Mouse (Mus musculus) forebrain, embryonic 10.5 days (tissue): ENCODE data around the gene Galnt18. TPM values are rescaled to one million over a fixed set of nuclear protein-coding genes. Genes with fewer than 3 reads are reported as not detected.
A peak's percentile ranks its signal among the peaks of the same experiment; 100 is the strongest.

ENCODE experiments used
- DNase-seq: peaks from one replicate; pipeline ENCODE4 v3.0.0-alpha.2; 2017; ENCODE audit warnings: low spot score; ENCODE audit errors: extremely low spot score
- H3K27ac ChIP-seq: fragments of 300-500 bp; sonication (generic); 2 replicates; pipeline ENCODE4 v1.5.1; 2016; ENCODE audit warnings: mild to moderate bottlenecking
- H3K27me3 ChIP-seq: fragments of 300-500 bp; sonication (generic); 2 replicates; pipeline ENCODE4 v1.6.1; 2016; ENCODE audit warnings: mild to moderate bottlenecking; ENCODE audit not compliant: poor library complexity, severe bottlenecking
- H3K36me3 ChIP-seq: fragments of 300-500 bp; sonication (generic); replicated peaks from 2 replicates; pipeline ENCODE4 v1.6.1; 2016; ENCODE audit warnings: mild to moderate bottlenecking, moderate library complexity
- H3K4me1 ChIP-seq: fragments of 300-500 bp; sonication (generic); 2 replicates; pipeline ENCODE4 v1.6.1; 2016
- H3K4me3 ChIP-seq: fragments of 300-500 bp; sonication (generic); 2 replicates; pipeline ENCODE4 v1.5.1; 2016; ENCODE audit warnings: mild to moderate bottlenecking, moderate library complexity
- H3K9me3 ChIP-seq: fragments of 300-500 bp; sonication (generic); 2 replicates; pipeline ENCODE4 v1.6.1; 2016; ENCODE audit warnings: mild to moderate bottlenecking, moderate library complexity
- WGBS: fragments of 180-500 bp; shearing (Covaris S2); methylation state at CpG from one replicate; pipeline ENCODE4 v1.1.7; 2016; 5-methylcytosine and 5-hydroxymethylcytosine counted together
- polyA plus RNA-seq: library from polyadenylated mRNA; unstranded; fragments of >200 nt; fragmentation: Nextera tagmentation; extraction: Ambion mirVana; gene quantifications from 2 replicates; pipeline ENCODE4 v1.2.1, GENCODE M21; 2016

The Galnt18 gene
- polyA plus RNA-seq, result 4.9 and 5.0 TPM in 2 replicates

DNA sequence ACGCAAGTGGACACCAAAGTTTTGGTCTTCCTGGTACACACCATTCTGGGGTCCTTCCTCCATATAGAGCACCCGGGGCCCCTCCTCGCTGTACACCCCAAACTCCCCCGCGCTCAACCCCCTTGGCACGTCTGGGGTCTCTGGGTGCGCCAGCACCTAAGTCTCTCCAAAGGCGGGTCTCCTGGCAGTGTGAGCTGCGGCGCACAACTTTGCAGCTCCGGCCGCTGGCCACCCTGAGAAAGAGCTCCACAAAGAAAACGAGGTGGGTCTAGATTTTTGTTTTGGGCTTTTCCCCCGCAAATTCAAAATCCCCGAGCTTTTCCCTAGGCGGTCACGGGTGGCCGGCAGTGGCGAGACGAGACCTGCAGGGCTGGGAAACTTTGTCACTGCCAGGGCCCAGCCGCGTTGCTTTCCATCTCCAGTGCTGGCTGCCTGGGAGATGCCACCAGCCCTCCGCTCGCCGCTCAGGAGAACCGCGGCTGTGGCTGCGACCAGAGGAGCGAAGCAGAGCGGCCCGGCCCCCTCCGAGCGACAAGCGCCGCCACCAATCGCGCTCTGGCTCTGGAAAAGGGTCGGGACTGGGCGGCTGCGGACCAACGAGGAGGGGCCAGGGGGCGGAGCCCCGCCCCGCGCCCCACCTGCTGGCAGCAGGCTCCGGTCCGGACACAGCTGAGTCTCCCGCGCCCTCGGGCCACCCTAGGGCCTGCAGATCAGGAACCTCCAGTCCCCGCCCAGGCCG is at the start of gene Galnt18:
Gene Galnt18, minus strand, starts transcription at position 474 of the 739 bp plus-strand sequence.
- H3K27me3 ChIP-seq, result peaks cover 52% of the 10 kb centered on the region
- peak; percentile 88 for DNase-seq
- no peaks in the 10 kb centered on the region for H3K36me3 ChIP-seq
- peaks cover 21% of the 10 kb centered on the region for H3K4me1 ChIP-seq
- under 1% methylated on average over 52 of the region's 52 CpGs for WGBS
- peak within 1 kb of the TSS; percentile 62 for H3K4me3 ChIP-seq
- H3K27ac ChIP-seq, result peak within 1 kb of the TSS; percentile 72
- H3K9me3 ChIP-seq, result no peaks in the 10 kb centered on the region

DNA sequence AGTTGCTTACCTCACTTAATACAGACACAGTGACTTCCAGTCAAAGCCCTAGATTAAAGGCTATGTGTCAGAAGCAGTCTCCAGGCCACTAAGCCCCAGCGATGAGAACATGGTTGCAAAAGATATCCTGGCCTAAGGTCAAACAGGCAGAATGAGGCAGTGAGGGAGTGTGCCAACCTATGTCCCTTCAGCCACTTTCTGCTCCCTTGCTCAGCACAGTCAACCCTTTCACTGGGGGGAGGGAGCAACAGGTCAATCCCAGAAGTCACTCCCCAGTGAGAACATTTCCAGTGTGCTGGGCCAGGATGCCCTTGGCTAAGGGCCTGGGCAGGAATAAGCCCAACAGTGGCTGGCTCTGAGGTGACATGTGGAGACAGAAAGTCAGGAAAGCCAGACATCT is 47.6 kb upstream of the Galnt18 start:
- Histone ChIP-seq H3K27me3 (no peaks in the 10 kb centered on the region), H3K36me3 (no peaks in the 10 kb centered on the region), H3K9me3 (no peaks in the 10 kb centered on the region), H3K4me1 (no peaks in the 10 kb centered on the region), H3K4me3 (no peak overlapping the region), H3K27ac (no peak overlapping the region)
- 93% methylated on average over 1 of the region's 1 CpGs for WGBS
- DNase-seq, result no peak

DNA sequence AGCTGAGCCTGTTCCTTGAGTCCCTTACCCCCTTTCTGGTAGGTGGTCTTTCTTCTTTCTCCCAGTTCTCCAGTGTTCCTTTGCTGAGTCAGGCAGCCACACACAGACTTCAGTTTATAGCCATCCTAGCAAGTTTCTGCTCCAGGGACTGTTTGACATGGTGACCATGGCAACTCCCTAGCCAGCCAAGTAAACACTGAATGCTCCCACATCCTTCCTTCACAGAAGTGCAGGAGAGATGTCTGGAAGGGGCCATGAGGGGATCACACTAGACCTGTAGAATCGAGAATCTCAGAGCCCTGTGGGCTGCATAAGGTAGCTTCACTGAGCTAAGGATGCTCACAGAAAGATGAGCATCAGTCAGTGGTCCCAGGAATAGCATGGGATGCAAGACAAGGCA is 33.3 kb upstream of the Galnt18 start:
- Histone ChIP-seq H3K4me3 (no peak overlapping the region), H3K36me3 (no peaks in the 10 kb centered on the region), H3K9me3 (no peaks in the 10 kb centered on the region), H3K4me1 (no peaks in the 10 kb centered on the region), H3K27ac (no peak overlapping the region), H3K27me3 (no peaks in the 10 kb centered on the region)
- no peak for DNase-seq
- WGBS, result 74% methylated on average over 1 of the region's 1 CpGs

DNA sequence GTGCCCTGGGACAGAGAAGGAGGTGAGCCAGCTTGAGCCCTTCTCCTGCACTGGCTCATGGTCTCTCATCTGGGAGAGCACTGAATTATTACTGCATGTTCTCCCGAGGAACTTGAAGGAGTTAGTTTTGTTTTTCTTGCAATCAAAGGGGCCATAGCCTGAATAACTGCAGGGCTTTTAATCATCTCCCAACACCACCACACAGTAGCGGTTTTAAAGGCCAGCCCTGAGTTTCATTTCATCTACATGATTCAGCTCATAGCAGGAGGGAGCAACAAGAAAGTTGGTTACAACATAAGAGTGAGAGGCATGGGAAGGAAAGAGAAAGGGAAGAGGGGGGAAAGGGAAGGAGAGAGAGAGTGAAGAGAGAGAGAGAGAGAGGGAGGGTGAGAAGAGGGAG is 31.3 kb upstream of the Galnt18 start:
- Histone ChIP-seq H3K9me3 (no peaks in the 10 kb centered on the region), H3K4me3 (no peak overlapping the region), H3K27ac (no peak overlapping the region), H3K36me3 (no peaks in the 10 kb centered on the region), H3K27me3 (no peaks in the 10 kb centered on the region), H3K4me1 (no peaks in the 10 kb centered on the region)
- no peak for DNase-seq
- WGBS, result 75% methylated on average over 2 of the region's 2 CpGs

DNA sequence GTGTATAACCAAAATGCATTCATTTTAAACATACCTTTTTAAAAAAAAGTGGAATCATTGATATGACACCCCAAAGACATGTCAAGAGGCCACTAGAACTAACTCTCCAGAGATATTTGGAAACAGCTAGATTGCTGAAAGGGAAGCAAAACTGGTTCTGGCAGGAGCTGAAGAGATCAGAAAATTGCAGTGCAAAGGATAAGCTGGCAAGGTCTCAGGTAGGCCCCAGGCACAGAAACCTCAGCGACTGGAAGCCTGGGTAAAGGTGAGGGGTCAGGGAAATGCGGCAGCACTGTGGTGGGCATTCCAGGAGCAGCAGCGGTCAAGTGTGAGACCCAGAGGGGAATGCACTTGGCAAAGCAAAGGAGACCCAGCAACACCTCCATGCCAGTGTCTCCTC is 30.0 kb upstream of the Galnt18 start:
- WGBS, result 70% methylated on average over 3 of the region's 3 CpGs
- Histone ChIP-seq H3K4me3 (no peak overlapping the region), H3K27me3 (no peaks in the 10 kb centered on the region), H3K36me3 (no peaks in the 10 kb centered on the region), H3K27ac (no peak overlapping the region), H3K9me3 (no peaks in the 10 kb centered on the region), H3K4me1 (no peaks in the 10 kb centered on the region)
- DNase-seq, result no peak

DNA sequence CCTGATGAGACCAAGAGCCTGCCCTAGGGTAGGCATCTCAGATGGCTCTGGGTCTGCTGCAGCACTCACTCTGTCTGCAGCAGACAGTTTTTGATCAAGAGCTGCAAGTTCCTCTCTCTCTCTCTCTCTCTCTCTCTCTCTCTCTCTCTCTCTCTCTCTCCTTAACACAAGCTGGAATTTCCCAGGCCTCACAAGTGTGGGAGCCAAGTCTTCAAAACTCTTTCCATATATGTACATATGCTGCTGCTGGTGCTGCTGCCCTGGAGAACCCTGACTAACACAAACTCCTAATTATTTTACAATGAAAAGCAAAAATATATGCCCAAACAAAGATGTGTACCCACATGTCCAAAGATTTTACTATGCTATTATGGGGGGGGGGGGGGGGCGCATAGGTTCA is 26.3 kb upstream of the Galnt18 start:
- Histone ChIP-seq H3K9me3 (no peaks in the 10 kb centered on the region), H3K27ac (no peak overlapping the region), H3K4me1 (peaks cover 2% of the 10 kb centered on the region; the same call in 1 of the 2 replicates), H3K27me3 (no peaks in the 10 kb centered on the region), H3K36me3 (no peaks in the 10 kb centered on the region), H3K4me3 (no peak overlapping the region)
- 90% methylated on average over 1 of the region's 1 CpGs for WGBS
- no peak for DNase-seq

DNA sequence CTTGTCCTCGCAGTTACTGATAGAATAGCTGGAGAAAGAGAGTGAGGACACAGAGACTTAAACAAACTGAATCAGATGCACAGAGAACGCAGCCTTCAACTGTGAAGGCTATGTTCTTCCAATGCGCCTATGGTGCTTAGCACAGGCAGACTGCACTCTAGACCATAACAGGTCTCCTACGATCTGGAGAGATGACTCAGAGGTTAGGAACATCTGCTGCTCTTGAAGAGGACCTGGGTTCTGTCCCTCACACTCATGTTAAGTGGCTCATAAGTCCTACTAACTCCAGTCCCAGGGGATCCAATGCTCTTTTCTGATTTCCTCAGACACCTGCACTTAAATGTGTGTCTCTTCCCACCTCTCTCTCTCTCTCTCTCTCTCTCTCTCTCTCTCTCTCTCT is 24.9 kb upstream of the Galnt18 start:
- WGBS, result 92% methylated on average over 4 of the region's 4 CpGs

DNA sequence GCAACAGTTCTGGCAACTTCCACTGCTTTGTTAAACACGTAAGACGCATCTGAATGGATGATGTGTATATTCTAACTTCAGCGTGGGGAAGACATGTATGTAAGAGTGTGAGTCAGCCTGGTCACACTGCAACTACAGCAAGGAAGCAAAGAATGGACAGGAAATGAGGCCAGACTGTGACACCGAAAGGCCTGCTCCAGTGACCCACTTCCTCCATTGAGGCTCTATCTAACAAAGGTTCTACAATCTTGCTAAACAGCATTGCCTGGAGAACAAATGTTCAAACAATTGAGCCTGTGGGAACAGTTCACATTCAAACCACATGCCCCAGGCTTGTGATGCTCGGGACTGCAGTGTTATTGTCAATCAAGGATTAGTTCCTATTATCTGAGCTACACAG is 21.0 kb upstream of the Galnt18 start:
- DNase-seq, result no peak
- H3K36me3 ChIP-seq, result no peaks in the 10 kb centered on the region
- peaks cover 10% of the 10 kb centered on the region; the same call in 1 of the 2 replicates for H3K4me1 ChIP-seq
- no peak overlapping the region for H3K4me3 ChIP-seq
- no peaks in the 10 kb centered on the region for H3K9me3 ChIP-seq
- no peaks in the 10 kb centered on the region for H3K27me3 ChIP-seq
- WGBS, result 79% methylated on average over 5 of the region's 5 CpGs
- H3K27ac ChIP-seq, result no peak overlapping the region

More for the DNA sequence above, 24.9 kb upstream of the Galnt18 start:
- DNase-seq, result no peak
- H3K27ac ChIP-seq, result no peak overlapping the region
- peaks cover 7% of the 10 kb centered on the region; the same call in 1 of the 2 replicates for H3K4me1 ChIP-seq
- no peak overlapping the region for H3K4me3 ChIP-seq
- no peaks in the 10 kb centered on the region for H3K27me3 ChIP-seq
- no peaks in the 10 kb centered on the region for H3K9me3 ChIP-seq
- H3K36me3 ChIP-seq, result no peaks in the 10 kb centered on the region

DNA sequence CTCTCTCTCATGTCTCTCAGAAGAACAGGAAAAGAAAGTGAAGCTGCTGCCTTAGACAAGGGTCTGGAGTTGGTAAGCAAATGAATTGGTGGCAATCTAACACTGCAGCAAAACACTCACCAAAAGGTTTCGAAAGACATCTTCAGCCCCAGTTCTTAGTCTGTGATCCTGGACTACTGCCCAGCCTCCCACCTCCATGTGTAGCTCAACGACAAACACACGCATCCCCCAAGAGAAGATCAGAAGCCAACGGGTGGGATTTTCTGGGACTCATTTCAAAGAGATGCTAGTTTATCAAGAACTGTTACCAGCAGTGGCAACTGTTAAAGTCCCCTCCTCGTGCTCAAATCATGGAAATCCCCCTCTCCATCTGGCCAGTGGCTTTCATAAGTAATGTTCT is 20.3 kb upstream of the Galnt18 start:
- no peaks in the 10 kb centered on the region for H3K9me3 ChIP-seq
- no peak overlapping the region for H3K4me3 ChIP-seq
- H3K27ac ChIP-seq, result no peak overlapping the region
- H3K27me3 ChIP-seq, result no peaks in the 10 kb centered on the region
- 89% methylated on average over 5 of the region's 5 CpGs for WGBS
- H3K4me1 ChIP-seq, result peaks cover 10% of the 10 kb centered on the region; the same call in 1 of the 2 replicates
- no peak for DNase-seq
- H3K36me3 ChIP-seq, result no peaks in the 10 kb centered on the region

DNA sequence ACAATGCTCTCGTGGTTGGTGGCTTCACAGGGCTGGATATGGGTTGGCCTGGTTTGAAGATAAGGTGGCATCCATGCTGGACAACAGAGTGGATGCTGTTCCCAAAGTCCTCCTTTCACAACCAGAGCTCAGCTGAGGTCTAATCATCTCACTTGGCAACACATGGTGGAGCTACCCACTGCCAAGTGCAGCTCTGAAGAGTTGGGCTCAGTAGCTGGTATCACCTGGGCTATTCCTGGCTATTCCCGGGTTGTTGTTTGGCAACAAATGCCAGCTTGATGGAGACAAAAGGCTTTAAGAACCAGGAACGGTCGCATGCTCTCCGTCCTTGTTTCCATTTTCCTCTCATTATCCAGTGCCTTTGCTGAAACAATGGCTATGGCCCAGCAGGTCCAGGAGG is 19.2 kb upstream of the Galnt18 start:
- Histone ChIP-seq H3K27ac (no peak overlapping the region), H3K4me1 (peaks cover 10% of the 10 kb centered on the region; the same call in 1 of the 2 replicates), H3K9me3 (no peaks in the 10 kb centered on the region), H3K27me3 (no peaks in the 10 kb centered on the region), H3K4me3 (no peak overlapping the region), H3K36me3 (no peaks in the 10 kb centered on the region)
- no peak for DNase-seq
- 74% methylated on average over 5 of the region's 5 CpGs for WGBS

DNA sequence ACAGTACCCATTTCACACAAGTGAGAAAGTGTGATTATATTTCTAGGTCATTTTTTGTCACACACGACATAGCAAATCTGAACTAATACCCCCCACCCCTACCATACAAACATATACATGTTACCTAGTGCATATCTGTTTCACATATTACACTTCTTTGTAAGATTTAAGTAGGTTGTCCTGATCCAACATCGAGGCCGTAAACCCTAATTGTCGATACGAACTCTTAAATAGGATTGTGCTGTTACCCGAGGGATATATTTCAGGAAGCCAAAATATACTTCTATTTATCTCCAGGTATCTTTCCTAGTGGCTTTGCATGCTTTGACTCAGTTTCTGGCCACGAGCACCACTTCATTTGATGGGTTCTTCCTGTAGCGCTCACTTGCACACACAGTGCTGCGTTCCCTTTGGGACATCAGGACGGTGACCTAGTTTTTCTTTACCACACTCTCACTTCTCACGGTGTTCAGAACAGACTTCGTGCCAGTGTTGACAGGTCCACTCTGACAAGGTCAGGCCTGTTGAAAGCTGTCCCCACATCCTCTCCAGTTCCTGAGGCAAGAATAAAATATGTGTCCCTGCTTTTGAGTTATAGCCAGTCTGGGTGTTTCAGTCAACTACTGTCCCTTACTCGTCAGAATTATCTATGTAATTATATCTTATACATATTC is 17.7 kb upstream of the Galnt18 start:
- Histone ChIP-seq H3K9me3 (no peaks in the 10 kb centered on the region), H3K4me1 (peaks cover 10% of the 10 kb centered on the region; the same call in 1 of the 2 replicates), H3K36me3 (no peaks in the 10 kb centered on the region), H3K27me3 (no peaks in the 10 kb centered on the region), H3K4me3 (no peak overlapping the region), H3K27ac (no peak overlapping the region)
- 90% methylated on average over 13 of the region's 13 CpGs for WGBS
- DNase-seq, result no peak

DNA sequence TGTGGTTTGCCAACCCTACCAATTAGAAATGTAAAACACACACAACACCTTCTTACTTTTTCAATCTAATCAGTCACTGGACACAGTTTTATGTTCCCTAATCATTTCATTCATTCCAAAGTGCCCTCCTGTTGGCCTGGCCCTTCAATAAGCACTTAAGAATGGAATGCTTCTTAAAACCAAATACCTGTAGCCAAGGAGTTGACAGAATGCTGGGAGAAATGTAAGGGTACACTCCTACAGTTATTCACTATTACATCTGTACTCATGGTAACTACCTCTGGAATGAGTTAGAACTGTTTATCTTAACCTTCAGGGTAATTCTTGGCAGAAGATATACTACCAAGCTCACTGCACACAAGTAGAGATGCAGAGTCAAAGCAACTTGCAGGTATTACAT is 15.3 kb upstream of the Galnt18 start:
- Histone ChIP-seq H3K27ac (no peak overlapping the region), H3K4me1 (peaks cover 11% of the 10 kb centered on the region), H3K9me3 (no peaks in the 10 kb centered on the region), H3K36me3 (no peaks in the 10 kb centered on the region), H3K27me3 (no peaks in the 10 kb centered on the region), H3K4me3 (no peak overlapping the region)
- DNase-seq, result no peak

DNA sequence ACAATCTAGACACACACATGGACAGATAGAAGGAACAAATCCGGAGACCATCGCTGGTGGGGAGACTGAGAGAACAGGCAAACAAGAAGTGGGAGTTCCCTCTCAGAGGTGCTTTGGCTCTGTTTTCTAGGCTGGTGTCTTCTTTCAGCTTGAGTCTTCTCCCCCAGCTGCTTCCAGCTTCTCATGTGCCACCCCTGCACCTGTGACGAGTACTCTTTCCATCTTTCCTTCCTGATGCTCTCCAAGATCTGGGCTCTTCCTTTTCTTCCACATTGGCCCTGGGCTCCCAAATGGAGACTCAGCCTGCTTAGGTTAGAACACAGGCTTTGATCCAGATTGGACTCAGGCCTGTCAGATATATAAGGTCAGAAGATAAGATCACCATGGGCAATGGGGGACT is 12.4 kb upstream of the Galnt18 start:
- DNase-seq, result no peak
- WGBS, result 83% methylated on average over 3 of the region's 3 CpGs
- Histone ChIP-seq H3K27ac (no peak overlapping the region), H3K4me1 (peaks cover 8% of the 10 kb centered on the region), H3K36me3 (no peaks in the 10 kb centered on the region), H3K9me3 (no peaks in the 10 kb centered on the region), H3K4me3 (no peak overlapping the region), H3K27me3 (no peaks in the 10 kb centered on the region)
